Mouse (Mus musculus): ENCODE data around the gene Casc4. TPM values are rescaled to one million over a fixed set of nuclear protein-coding genes. Genes with fewer than 3 reads are reported as not detected.
"Not testable (repeated sequence)": the region's sequence is repeated elsewhere in the genome, so short reads cannot be mapped to it uniquely, and the experiment has no call there.

The Casc4 gene
- polyA plus RNA-seq, 1 experiment from 2014 or later, result 15.7 TPM

DNA sequence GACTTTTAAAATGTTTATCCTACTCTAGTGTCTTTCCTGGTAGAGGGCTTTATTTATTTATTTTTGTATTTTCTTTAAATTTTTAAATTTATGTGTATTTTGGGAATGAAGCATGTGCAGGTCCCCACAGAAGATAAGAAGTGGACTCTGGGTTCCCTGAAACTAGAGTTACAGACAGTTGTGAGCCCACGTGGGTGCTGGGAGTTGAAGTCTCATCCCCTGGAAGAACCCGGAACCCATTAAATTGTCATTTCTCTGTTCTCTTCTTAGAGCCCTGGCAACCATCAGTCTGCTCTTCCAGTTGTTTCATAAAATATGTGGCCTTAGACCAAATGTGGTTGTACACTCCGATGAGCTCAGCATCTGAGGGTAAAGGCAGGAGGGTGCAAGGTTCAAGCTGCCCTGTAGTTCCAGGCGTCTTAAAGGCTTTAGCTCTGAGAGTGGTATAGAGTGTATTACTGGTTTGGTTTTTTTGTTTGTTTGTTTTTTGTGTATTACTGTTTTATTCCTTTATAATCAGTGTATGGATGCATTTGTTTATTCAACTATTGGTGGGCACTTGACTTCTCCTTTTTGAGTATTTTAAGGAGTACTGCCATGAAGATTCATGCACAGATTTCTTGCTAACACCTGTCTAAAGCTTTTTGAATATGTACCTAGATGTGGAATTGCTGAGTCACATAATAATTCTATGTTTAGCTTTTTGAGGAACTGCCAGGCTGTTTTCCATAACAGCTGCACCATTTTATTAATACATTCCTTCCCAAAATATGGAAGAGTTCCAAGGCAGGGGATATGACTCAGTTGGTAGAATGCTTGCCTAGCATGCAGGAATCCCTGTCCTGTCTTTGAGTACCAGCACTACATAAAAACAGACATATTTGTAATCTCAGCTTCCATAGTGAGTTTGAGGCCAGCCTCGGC, 49.5 kb downstream of the Casc4 start:
- Histone ChIP-seq H3K27me3 (ENCODE audit: control insufficient read depth, insufficient read depth, low read length) (no peaks in the 10 kb centered on the region), H3K4me2 (replicated peaks; ENCODE audit: low read depth) (no peak overlapping the region), H3K9ac (ENCODE audit: low read length) (no peak overlapping the region), H3K4me1 (replicated peaks; ENCODE audit: control insufficient read depth, insufficient read depth) (no peaks in the 10 kb centered on the region), H3K9me3 (ENCODE audit: control insufficient read depth, low read length) (no peaks in the 10 kb centered on the region), H3K4me3 (ENCODE audit: low read depth, low read length) (no peak overlapping the region), H3K27ac (replicated peaks) (no peak overlapping the region), H3K36me3 (ENCODE audit: control insufficient read depth, insufficient read depth, low read length) (no peaks in the 10 kb centered on the region)
- 88% methylated on average over 5 of the region's 5 CpGs for WGBS
- TF ChIP-seq EP300 (optimal IDR thresholded peaks at IDR 0.05) (no peak), CTCF (IDR thresholded peaks at IDR 0.05; ENCODE audit: low read depth) (no peak)
- DNase-seq (ENCODE audit: low spot score) (no peak), ATAC-seq (ENCODE audit: low FRiP score, low TSS enrichment) (no peak)

DNA sequence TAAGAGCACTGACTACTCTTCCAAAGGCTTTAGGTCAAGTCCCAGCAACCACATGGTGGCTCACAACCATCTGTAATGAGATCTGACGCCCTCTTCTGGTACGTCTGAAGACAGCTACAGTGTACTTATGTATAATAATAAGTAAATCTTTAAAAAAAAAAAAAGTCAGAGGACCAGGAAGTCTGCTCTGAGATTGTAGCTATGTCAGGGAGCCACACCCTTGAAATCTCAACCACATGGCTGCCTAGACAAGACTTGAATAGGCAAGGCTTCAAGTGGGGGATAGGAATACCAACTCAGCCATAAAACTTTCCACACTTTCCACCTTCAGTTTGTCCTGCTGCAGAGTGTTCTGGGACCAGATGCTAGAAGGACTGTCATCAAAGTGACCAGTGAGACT, 70.9 kb downstream of the Casc4 start:
- not testable (repeated sequence) for H3K36me3 ChIP-seq (ENCODE audit: control insufficient read depth, insufficient read depth, low read length); ATAC-seq (ENCODE audit: low FRiP score, low TSS enrichment); H3K27me3 ChIP-seq (ENCODE audit: control insufficient read depth, insufficient read depth, low read length); H3K4me2 ChIP-seq (replicated peaks; ENCODE audit: low read depth); H3K9me3 ChIP-seq (ENCODE audit: control insufficient read depth, low read length); DNase-seq (ENCODE audit: low spot score); H3K4me1 ChIP-seq (replicated peaks; ENCODE audit: control insufficient read depth, insufficient read depth); H3K9ac ChIP-seq (ENCODE audit: low read length); H3K4me3 ChIP-seq (ENCODE audit: low read depth, low read length); H3K27ac ChIP-seq (replicated peaks)
- WGBS, result 59% methylated on average over 2 of the region's 2 CpGs

DNA sequence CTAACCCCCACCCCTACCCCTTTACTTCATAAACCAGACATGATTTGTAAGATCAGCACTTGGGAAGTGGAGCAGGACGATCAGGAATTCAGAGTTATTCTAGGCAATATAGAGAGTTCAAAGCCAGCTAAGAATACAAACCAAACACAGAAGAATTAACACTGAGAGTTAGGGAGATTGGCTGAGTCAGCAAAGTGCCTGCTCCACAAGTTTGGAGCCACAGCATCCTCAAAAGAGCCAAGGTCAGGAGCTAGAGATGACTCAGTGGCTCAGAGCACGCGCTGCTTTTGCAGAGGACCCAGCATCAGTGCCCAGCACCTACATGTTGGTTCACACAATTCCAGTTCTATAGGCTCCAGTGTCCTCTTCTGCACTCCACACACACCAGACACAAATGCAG, 76.6 kb downstream of the Casc4 start:
- Histone ChIP-seq H3K4me2 (replicated peaks; ENCODE audit: low read depth) (no peak overlapping the region), H3K4me1 (replicated peaks; ENCODE audit: control insufficient read depth, insufficient read depth) (no peaks in the 10 kb centered on the region), H3K9me3 (ENCODE audit: control insufficient read depth, low read length) (no peaks in the 10 kb centered on the region), H3K27me3 (ENCODE audit: control insufficient read depth, insufficient read depth, low read length) (no peaks in the 10 kb centered on the region), H3K36me3 (ENCODE audit: control insufficient read depth, insufficient read depth, low read length) (no peaks in the 10 kb centered on the region), H3K4me3 (ENCODE audit: low read depth, low read length) (no peak overlapping the region), H3K9ac (ENCODE audit: low read length) (no peak overlapping the region), H3K27ac (replicated peaks) (no peak overlapping the region)
- WGBS, result 61% methylated on average over 3 of the region's 3 CpGs
- ATAC-seq (ENCODE audit: low FRiP score, low TSS enrichment), result no peak
- no peak for DNase-seq (ENCODE audit: low spot score)
- TF ChIP-seq CTCF (IDR thresholded peaks at IDR 0.05; ENCODE audit: low read depth), result no peak
- no peak for TF ChIP-seq EP300 (optimal IDR thresholded peaks at IDR 0.05)

DNA sequence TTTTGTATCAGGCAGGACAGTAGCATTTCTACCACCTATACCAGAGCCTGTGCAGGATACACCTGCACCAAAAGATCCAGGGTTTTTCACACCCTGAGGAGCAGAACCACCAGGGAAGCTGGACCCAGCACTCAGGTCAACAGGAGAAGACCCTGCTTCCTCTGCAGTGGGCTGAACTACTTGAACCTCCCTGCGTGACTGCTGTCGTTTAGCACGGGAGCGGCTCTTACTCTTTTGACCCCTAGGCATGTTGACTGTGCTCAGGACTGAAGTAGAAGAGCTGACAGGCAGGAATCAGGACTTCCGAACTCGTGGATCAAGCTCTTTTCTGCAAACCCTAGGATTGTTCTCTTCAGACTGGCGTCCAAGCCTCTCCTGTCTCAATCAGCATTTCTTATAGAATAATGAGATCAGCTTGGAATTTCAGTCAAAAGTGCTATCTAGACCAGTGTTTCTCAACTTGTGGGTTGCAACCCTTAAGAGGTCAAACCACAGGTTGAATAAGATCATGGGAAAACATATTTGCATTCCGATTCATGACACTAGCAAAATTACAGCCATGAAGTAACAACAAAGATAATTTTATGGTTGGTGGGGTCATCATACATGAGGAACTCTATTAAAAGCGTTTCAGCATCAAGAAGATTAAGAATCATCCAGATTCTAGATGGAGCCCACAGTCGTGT, 88.3 kb downstream of the Casc4 start:
- WGBS, result 16% methylated on average over 10 of the region's 10 CpGs

DNA sequence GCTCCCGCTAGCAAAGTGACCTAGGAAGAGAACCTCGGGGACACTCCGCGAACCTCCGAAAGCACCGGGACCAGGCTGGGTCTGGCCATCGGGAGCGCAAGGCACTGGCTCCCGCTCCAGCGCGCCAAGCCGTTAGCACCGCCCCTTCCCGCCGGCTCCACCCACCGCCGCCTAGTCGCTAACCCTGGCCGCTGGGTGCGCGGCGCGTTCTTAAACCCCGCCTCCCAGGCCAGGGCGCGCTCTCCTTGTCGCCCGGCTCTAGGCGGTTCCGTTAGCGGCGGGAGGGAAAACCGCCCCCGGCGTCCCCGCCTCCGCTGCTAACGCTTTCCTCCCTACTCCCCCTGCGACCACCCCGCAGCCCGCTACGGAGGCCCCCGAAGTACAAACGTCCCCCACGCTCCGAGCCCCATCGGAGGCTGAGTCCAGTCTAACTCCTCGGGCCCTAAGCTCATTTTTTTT, 89.0 kb downstream of the Casc4 start, which contains the start of the genes Ctdspl2 and Mageb3:
Gene Ctdspl2, plus strand, starts transcription at position 237 of the 459 bp plus-strand sequence.
Gene Mageb3, minus strand, starts transcription at position 328 of the 459 bp plus-strand sequence.
- peak within 1 kb of the TSS; percentile 92 for H3K9ac ChIP-seq (ENCODE audit: low read length)
- ATAC-seq (ENCODE audit: low FRiP score, low TSS enrichment) (peak; percentile 98), DNase-seq (ENCODE audit: low spot score) (peak; percentile 97)
- H3K4me1 ChIP-seq (replicated peaks; ENCODE audit: control insufficient read depth, insufficient read depth), result no peaks in the 10 kb centered on the region; the same call in 1 of the 2 replicates
- no peaks in the 10 kb centered on the region for H3K9me3 ChIP-seq (ENCODE audit: control insufficient read depth, low read length)
- TF ChIP-seq EP300 (optimal IDR thresholded peaks at IDR 0.05), result no peak
- peak; percentile 46; the same call in 1 of the 2 replicates for TF ChIP-seq CTCF (IDR thresholded peaks at IDR 0.05; ENCODE audit: low read depth)
- under 1% methylated on average over 44 of the region's 48 CpGs for whole genome bisulfite sequencing
- peak within 1 kb of the TSS; percentile 73 for H3K4me2 ChIP-seq (replicated peaks; ENCODE audit: low read depth)
- H3K36me3 ChIP-seq (ENCODE audit: control insufficient read depth, insufficient read depth, low read length), result no peaks in the 10 kb centered on the region
- H3K27ac ChIP-seq (replicated peaks), result peak within 1 kb of the TSS; percentile 95
- peak within 1 kb of the TSS; percentile 89 for H3K4me3 ChIP-seq (ENCODE audit: low read depth, low read length)
- no peaks in the 10 kb centered on the region for H3K27me3 ChIP-seq (ENCODE audit: control insufficient read depth, insufficient read depth, low read length)

More for the DNA sequence above, 88.3 kb downstream of the Casc4 start:
- H3K9ac ChIP-seq (ENCODE audit: low read length), result peak overlapping the region; percentile 67
- no peaks in the 10 kb centered on the region for H3K27me3 ChIP-seq (ENCODE audit: control insufficient read depth, insufficient read depth, low read length)
- 0 out of 2 replicates have a peak overlapping the region, but pooled peaks have one; percentile 59 for H3K27ac ChIP-seq (replicated peaks)
- H3K9me3 ChIP-seq (ENCODE audit: control insufficient read depth, low read length), result no peaks in the 10 kb centered on the region
- peak overlapping the region; percentile 89 for H3K4me3 ChIP-seq (ENCODE audit: low read depth, low read length)
- ATAC-seq (ENCODE audit: low FRiP score, low TSS enrichment), result no peak
- TF ChIP-seq CTCF (IDR thresholded peaks at IDR 0.05; ENCODE audit: low read depth) (no peak), EP300 (optimal IDR thresholded peaks at IDR 0.05) (no peak)
- H3K36me3 ChIP-seq (ENCODE audit: control insufficient read depth, insufficient read depth, low read length), result no peaks in the 10 kb centered on the region
- H3K4me1 ChIP-seq (replicated peaks; ENCODE audit: control insufficient read depth, insufficient read depth), result no peaks in the 10 kb centered on the region; the same call in 1 of the 2 replicates
- peak overlapping the region; percentile 73 for H3K4me2 ChIP-seq (replicated peaks; ENCODE audit: low read depth)
- peak; percentile 16 for DNase-seq (ENCODE audit: low spot score)
